In genomic region chr14:22323530-22324292, GRCm38 (mm10) we compare ENCODE assay signal across 15 mouse cellular contexts.
DNase-seq lines count a peak whose midpoint lies in the region; ATAC-seq lines count a peak whose summit lies in the region.
"Had no signal": no experiment of that assay in that cellular context is flagged by ENCODE, and none has a peak within 500 bp of the region (broad histone marks: within the 10 kb centered on the region; RNA-seq: fewer than 3 reads in every experiment).

No protein-coding gene starts in this region.

- 0 out of 2 replicates have a peak, but pooled peaks have one; percentile 47 for ATAC-seq in frontal cortex, adult (ENCODE audit: low TSS enrichment)
- ATAC-seq in liver, embryonic 12.5 days, result no peak

- H3K4me2 ChIP-seq in liver, embryonic 12.5 days, result no peak overlapping the region
- H3K4me2 ChIP-seq: liver, embryonic 11.5 days had no signal

- WGBS in liver, embryonic 12.5 days (ENCODE audit: insufficient replicate concordance), result 76% methylated on average over 7 of the region's 7 CpGs

- H3K4me3 ChIP-seq in liver, embryonic 12.5 days, result no peak overlapping the region
- H3K4me3 ChIP-seq: embryonic facial prominence, embryonic 10.5 days; forebrain, embryonic 10.5 days; myocyte had no signal

- H3K4me1 ChIP-seq in liver, embryonic 12.5 days, result no peaks in the 10 kb centered on the region
- H3K4me1 ChIP-seq: embryonic facial prominence, embryonic 10.5 days; forebrain, embryonic 10.5 days had no signal

- DNase-seq in frontal cortex, adult 2 months (ENCODE audit: extremely low spot score in 1 of 2, low spot score in 1 of 2), result no peak
- DNase-seq in kidney, postnatal 14 days, result peak; percentile 22
- no peak for DNase-seq in kidney, adult 8-10 months
- DNase-seq in brain, embryonic 18.5 days (ENCODE audit: low read depth, low spot score), result peak; percentile 36
- DNase-seq in layer of hippocampus, postnatal 14 days (ENCODE audit: low spot score in 2 of 2), result peak; percentile 12 to 72
- no peak for DNase-seq in right cerebral cortex, adult 18-20 months
- DNase-seq: cerebellum, adult 9-11 months; thymus, adult 18-20 months had no signal

- no peaks in the 10 kb centered on the region for H3K36me3 ChIP-seq in liver, embryonic 12.5 days
- H3K36me3 ChIP-seq: embryonic facial prominence, embryonic 10.5 days; forebrain, embryonic 10.5 days; G1E had no signal

- H3K9me3 ChIP-seq in liver, embryonic 12.5 days (replicated peaks), result no peaks in the 10 kb centered on the region
- H3K9me3 ChIP-seq: embryonic facial prominence, embryonic 10.5 days; forebrain, embryonic 10.5 days had no signal

- no peak overlapping the region for H3K27ac ChIP-seq in liver, embryonic 12.5 days
- H3K27ac ChIP-seq: embryonic facial prominence, embryonic 10.5 days; forebrain, embryonic 10.5 days had no signal

- H3K9ac ChIP-seq in liver, embryonic 12.5 days, result no peak overlapping the region

- H3K27me3 ChIP-seq in liver, embryonic 12.5 days (replicated peaks), result no peaks in the 10 kb centered on the region

Comparison
In these comparisons a context has a peak if more than half of its experiments do, and no peak if none do; other contexts are left out.
1. DNase-seq: peak in kidney, postnatal 14 days (single experiment), brain, embryonic 18.5 days (single experiment) and layer of hippocampus, postnatal 14 days (2 of 2); none in frontal cortex, adult 2 months (0 of 2), kidney, adult 8-10 months (0 of 2) and right cerebral cortex, adult 18-20 months (single experiment).